Mouse (Mus musculus): ENCODE measurements around the gene Slc16a1.
"Not testable (repeated sequence)": the region's sequence is repeated elsewhere in the genome, so short reads cannot be mapped to it uniquely, and the experiment has no call there.

Slc16a1 gene

GRCm38 (mm10) chr3:104677781-104678180 lies 39.3 kb downstream of the Slc16a1 start:
- no peak for DNase-seq

GRCm38 (mm10) chr3:104678826-104679225 lies 40.4 kb downstream of the Slc16a1 start:
- no peak for DNase-seq

- DNase-seq, result peak; percentile 75
Observed at GRCm38 (mm10) chr3:104682671-104683504, 44.4 kb downstream of the Slc16a1 start.

GRCm38 (mm10) chr3:104700751-104701335 lies 62.4 kb downstream of the Slc16a1 start:
- peak; percentile 92 for DNase-seq

GRCm38 (mm10) chr3:104701761-104702160 lies 63.3 kb downstream of the Slc16a1 start:
- no peak for DNase-seq

- no peak for DNase-seq
Observed at GRCm38 (mm10) chr3:104703941-104704340, 65.5 kb downstream of the Slc16a1 start.

- no peak for DNase-seq
Observed at GRCm38 (mm10) chr3:104706446-104706845, 68.0 kb downstream of the Slc16a1 start.

- DNase-seq, result peak; percentile 10
Observed at GRCm38 (mm10) chr3:104706951-104707771, 68.7 kb downstream of the Slc16a1 start.

- DNase-seq, result not testable (repeated sequence)
Observed at GRCm38 (mm10) chr3:104707772-104708144, 69.3 kb downstream of the Slc16a1 start.
